Mouse (Mus musculus): ENCODE measurements around the gene Serpinb7. TPM values are rescaled to one million over a fixed set of nuclear protein-coding genes. Genes with fewer than 3 reads are reported as not detected.

Gene Serpinb7
- total RNA-seq (2023) = not detected

GRCm38 (mm10) chr1:107399355-107399754 lies at the start of gene Serpinb7:
Gene Serpinb7 (plus strand): TSS chr1:107399655.

GRCm38 (mm10) chr1:107360898-107361297 lies 38.6 kb upstream of the Serpinb7 start, which contains the start of gene Serpinb11:
Gene Serpinb11 (plus strand): TSS chr1:107361198.

Other genes starting within 250 kb of the Serpinb7 start
- not detected for gene Serpinb3b, start 121.3 kb upstream of the Serpinb7 start, total RNA-seq (2023)
- gene Serpinb3c, start 121.3 kb upstream of the Serpinb7 start, total RNA-seq (2023) = not detected
- not detected for gene Serpinb11, start 38.5 kb upstream of the Serpinb7 start, total RNA-seq (2023)
- not detected for gene Serpinb2, start 111.8 kb downstream of the Serpinb7 start, total RNA-seq (2023)
- not detected for gene Serpinb8, start 190.4 kb downstream of the Serpinb7 start, total RNA-seq (2023)